Mouse (Mus musculus): ENCODE results near the gene Tprg. TPM values are rescaled to one million over a fixed set of nuclear protein-coding genes. Genes with fewer than 3 reads are reported as not detected.

Tprg gene
- polyA plus RNA-seq, 1 experiment from 2014 or later: 0.44 TPM

- no peaks in the 10 kb centered on the region for H3K9me3 ChIP-seq
- H3K4me1 ChIP-seq: peaks cover 17% of the 10 kb centered on the region
- 11% methylated on average over 8 of the region's 8 CpGs for WGBS
- H3K4me2 ChIP-seq: peak overlapping the region; percentile 36
- H3K4me3 ChIP-seq: no peak overlapping the region
- no peaks in the 10 kb centered on the region for H3K27me3 ChIP-seq
- peak; percentile 89 for ATAC-seq (ENCODE audit: insufficient number of reproducible peaks, insufficient read depth, low FRiP score, low TSS enrichment, low read depth)
- peak overlapping the region; percentile 66 for H3K27ac ChIP-seq
- no peaks in the 10 kb centered on the region for H3K36me3 ChIP-seq
- no peak overlapping the region for H3K9ac ChIP-seq
Observed at GRCm38 (mm10) chr16:25407204-25407886, 120.7 kb downstream of the Tprg start.

GRCm38 (mm10) chr16:25408032-25408431 lies 121.4 kb downstream of the Tprg start:
- Histone ChIP-seq H3K9ac (no peak overlapping the region), H3K36me3 (no peaks in the 10 kb centered on the region), H3K4me1 (peaks cover 17% of the 10 kb centered on the region), H3K4me3 (no peak overlapping the region), H3K4me2 (peak overlapping the region; percentile 36; the same call in 1 of the 2 replicates), H3K9me3 (no peaks in the 10 kb centered on the region), H3K27me3 (no peaks in the 10 kb centered on the region), H3K27ac (peak overlapping the region; percentile 66)
- ATAC-seq (ENCODE audit: insufficient number of reproducible peaks, insufficient read depth, low FRiP score, low TSS enrichment, low read depth): no peak
- WGBS: 46% methylated on average over 6 of the region's 6 CpGs

GRCm38 (mm10) chr16:25411307-25411706 lies 124.7 kb downstream of the Tprg start:
- H3K27ac ChIP-seq: no peak overlapping the region
- H3K36me3 ChIP-seq: no peaks in the 10 kb centered on the region
- H3K9me3 ChIP-seq: no peaks in the 10 kb centered on the region
- H3K4me3 ChIP-seq: no peak overlapping the region
- H3K9ac ChIP-seq: no peak overlapping the region
- WGBS: 54% methylated on average over 3 of the region's 3 CpGs
- no peak for ATAC-seq (ENCODE audit: insufficient number of reproducible peaks, insufficient read depth, low FRiP score, low TSS enrichment, low read depth)
- no peaks in the 10 kb centered on the region for H3K27me3 ChIP-seq
- H3K4me1 ChIP-seq: peaks cover 21% of the 10 kb centered on the region
- no peak overlapping the region for H3K4me2 ChIP-seq

GRCm38 (mm10) chr16:25413885-25414284 lies 127.3 kb downstream of the Tprg start:
- no peak for ATAC-seq (ENCODE audit: insufficient number of reproducible peaks, insufficient read depth, low FRiP score, low TSS enrichment, low read depth)
- Histone ChIP-seq H3K9me3 (no peaks in the 10 kb centered on the region), H3K4me3 (no peak overlapping the region), H3K36me3 (no peaks in the 10 kb centered on the region), H3K9ac (no peak overlapping the region), H3K4me2 (no peak overlapping the region), H3K4me1 (peaks cover 14% of the 10 kb centered on the region), H3K27me3 (no peaks in the 10 kb centered on the region), H3K27ac (no peak overlapping the region)
- WGBS: 29% methylated on average over 1 of the region's 1 CpGs

- Histone ChIP-seq H3K36me3 (no peaks in the 10 kb centered on the region), H3K4me3 (no peak overlapping the region), H3K27me3 (no peaks in the 10 kb centered on the region), H3K4me1 (peaks cover 14% of the 10 kb centered on the region), H3K9me3 (no peaks in the 10 kb centered on the region), H3K9ac (no peak overlapping the region), H3K4me2 (no peak overlapping the region), H3K27ac (no peak overlapping the region)
- ATAC-seq (ENCODE audit: insufficient number of reproducible peaks, insufficient read depth, low FRiP score, low TSS enrichment, low read depth): no peak
Observed at GRCm38 (mm10) chr16:25415186-25415585, 128.6 kb downstream of the Tprg start.

- WGBS: 15% methylated on average over 11 of the region's 11 CpGs
- Histone ChIP-seq H3K4me2 (no peak overlapping the region), H3K4me1 (peaks cover 14% of the 10 kb centered on the region), H3K36me3 (no peaks in the 10 kb centered on the region), H3K9ac (no peak overlapping the region), H3K27me3 (no peaks in the 10 kb centered on the region), H3K27ac (peak overlapping the region; percentile 64), H3K4me3 (no peak overlapping the region), H3K9me3 (no peaks in the 10 kb centered on the region)
- peak; percentile 62; the same call in 1 of the 2 replicates for ATAC-seq (ENCODE audit: insufficient number of reproducible peaks, insufficient read depth, low FRiP score, low TSS enrichment, low read depth)
Observed at GRCm38 (mm10) chr16:25417875-25418630, 131.4 kb downstream of the Tprg start.

GRCm38 (mm10) chr16:25422997-25423396 lies 136.4 kb downstream of the Tprg start:
- H3K4me2 ChIP-seq: no peak overlapping the region
- H3K27me3 ChIP-seq: no peaks in the 10 kb centered on the region
- 67% methylated on average over 4 of the region's 4 CpGs for WGBS
- ATAC-seq (ENCODE audit: insufficient number of reproducible peaks, insufficient read depth, low FRiP score, low TSS enrichment, low read depth): no peak
- H3K36me3 ChIP-seq: no peaks in the 10 kb centered on the region
- H3K27ac ChIP-seq: no peak overlapping the region
- no peaks in the 10 kb centered on the region for H3K9me3 ChIP-seq
- H3K9ac ChIP-seq: no peak overlapping the region
- H3K4me3 ChIP-seq: no peak overlapping the region
- peaks cover 17% of the 10 kb centered on the region for H3K4me1 ChIP-seq

GRCm38 (mm10) chr16:25424001-25424400 lies 137.4 kb downstream of the Tprg start:
- Histone ChIP-seq H3K27ac (no peak overlapping the region), H3K4me1 (peaks cover 12% of the 10 kb centered on the region; the same call in 1 of the 2 replicates), H3K36me3 (no peaks in the 10 kb centered on the region), H3K4me3 (no peak overlapping the region), H3K4me2 (no peak overlapping the region), H3K9ac (no peak overlapping the region), H3K27me3 (no peaks in the 10 kb centered on the region), H3K9me3 (no peaks in the 10 kb centered on the region)
- no peak for ATAC-seq (ENCODE audit: insufficient number of reproducible peaks, insufficient read depth, low FRiP score, low TSS enrichment, low read depth)
- 71% methylated on average over 4 of the region's 4 CpGs for WGBS

GRCm38 (mm10) chr16:25424915-25425314 lies 138.3 kb downstream of the Tprg start:
- Histone ChIP-seq H3K4me2 (no peak overlapping the region), H3K36me3 (no peaks in the 10 kb centered on the region), H3K4me1 (peaks cover 12% of the 10 kb centered on the region; the same call in 1 of the 2 replicates), H3K27ac (no peak overlapping the region), H3K27me3 (no peaks in the 10 kb centered on the region), H3K9ac (no peak overlapping the region), H3K9me3 (no peaks in the 10 kb centered on the region), H3K4me3 (no peak overlapping the region)
- no peak for ATAC-seq (ENCODE audit: insufficient number of reproducible peaks, insufficient read depth, low FRiP score, low TSS enrichment, low read depth)
- 48% methylated on average over 9 of the region's 9 CpGs for WGBS

- H3K4me2 ChIP-seq: no peak overlapping the region
- 33% methylated on average over 1 of the region's 1 CpGs for WGBS
- no peak overlapping the region for H3K27ac ChIP-seq
Observed at GRCm38 (mm10) chr16:25425376-25425775, 138.8 kb downstream of the Tprg start.

GRCm38 (mm10) chr16:25426261-25426660 lies 139.6 kb downstream of the Tprg start:
- H3K4me1 ChIP-seq: peaks cover 12% of the 10 kb centered on the region; the same call in 1 of the 2 replicates
- no peak overlapping the region for H3K4me2 ChIP-seq
- no peaks in the 10 kb centered on the region for H3K27me3 ChIP-seq
- H3K36me3 ChIP-seq: no peaks in the 10 kb centered on the region
- WGBS: 24% methylated on average over 3 of the region's 3 CpGs
- no peak overlapping the region for H3K27ac ChIP-seq
- no peak for ATAC-seq (ENCODE audit: insufficient number of reproducible peaks, insufficient read depth, low FRiP score, low TSS enrichment, low read depth)
- no peak overlapping the region for H3K4me3 ChIP-seq
- no peak overlapping the region for H3K9ac ChIP-seq
- no peaks in the 10 kb centered on the region for H3K9me3 ChIP-seq

More at GRCm38 (mm10) chr16:25425376-25425775, 138.8 kb downstream of the Tprg start:
- no peak for ATAC-seq (ENCODE audit: insufficient number of reproducible peaks, insufficient read depth, low FRiP score, low TSS enrichment, low read depth)
- H3K4me1 ChIP-seq: peaks cover 12% of the 10 kb centered on the region; the same call in 1 of the 2 replicates
- no peaks in the 10 kb centered on the region for H3K36me3 ChIP-seq
- no peaks in the 10 kb centered on the region for H3K27me3 ChIP-seq
- no peak overlapping the region for H3K9ac ChIP-seq
- H3K9me3 ChIP-seq: no peaks in the 10 kb centered on the region
- H3K4me3 ChIP-seq: no peak overlapping the region

- Histone ChIP-seq H3K4me1 (no peaks in the 10 kb centered on the region), H3K4me3 (no peak overlapping the region), H3K36me3 (no peaks in the 10 kb centered on the region), H3K27ac (no peak overlapping the region), H3K27me3 (no peaks in the 10 kb centered on the region), H3K4me2 (no peak overlapping the region), H3K9me3 (no peaks in the 10 kb centered on the region), H3K9ac (no peak overlapping the region)
- ATAC-seq (ENCODE audit: insufficient number of reproducible peaks, insufficient read depth, low FRiP score, low TSS enrichment, low read depth): no peak
- WGBS: 12% methylated on average over 2 of the region's 2 CpGs
Observed at GRCm38 (mm10) chr16:25440039-25440438, 153.4 kb downstream of the Tprg start.

All from embryonic facial prominence, embryonic 13.5 days (tissue).